Mouse (Mus musculus) stomach, postnatal 0 days (tissue): ENCODE data around the gene Tmbim6. TPM values are rescaled to one million over a fixed set of nuclear protein-coding genes. Genes with fewer than 3 reads are reported as not detected.
"Not testable (repeated sequence)": the region's sequence is repeated elsewhere in the genome, so short reads cannot be mapped to it uniquely, and the experiment has no call there.

ENCODE experiments used
- ATAC-seq: fragments of 200-750 bp; cut with Nextera tagmentation; 2 replicates; pipeline ENCODE4 v1.8.0; 2017; ENCODE audit not compliant: low FRiP score, low TSS enrichment
- DNase-seq: peaks from one replicate; pipeline ENCODE4 v3.0.0-alpha.2; 2016; ENCODE audit warnings: low spot score
- H3K27ac ChIP-seq: fragments of 300-500 bp; sonication (generic); replicated peaks from 2 replicates; pipeline ENCODE4 v1.5.1; 2014; ENCODE audit warnings: mild to moderate bottlenecking, control low read depth
- H3K27me3 ChIP-seq: fragments of 300-500 bp; sonication (generic); 2 replicates; pipeline ENCODE4 v1.6.1; 2014; ENCODE audit warnings: low read length; ENCODE audit not compliant: control insufficient read depth, insufficient read depth
- H3K36me3 ChIP-seq: fragments of 300-500 bp; sonication (generic); 2 replicates; pipeline ENCODE4 v1.6.1; 2014; ENCODE audit warnings: low read length, mixed read lengths; ENCODE audit not compliant: control insufficient read depth, insufficient read depth
- H3K4me1 ChIP-seq: fragments of 300-500 bp; sonication (generic); replicated peaks from 2 replicates; pipeline ENCODE4 v1.6.1; 2014; ENCODE audit warnings: antibody characterized with exemption; ENCODE audit not compliant: control insufficient read depth, insufficient read depth
- H3K4me2 ChIP-seq: fragments of 300-500 bp; sonication (generic); replicated peaks from 2 replicates; pipeline ENCODE4 v1.6.1; 2014; ENCODE audit warnings: low read depth, mild to moderate bottlenecking, control low read depth, moderate library complexity
- H3K4me3 ChIP-seq: fragments of 300-500 bp; sonication (generic); 2 replicates; pipeline ENCODE4 v1.5.1; 2014; ENCODE audit warnings: low read depth, low read length, control low read depth
- H3K9ac ChIP-seq: fragments of 300-500 bp; sonication (generic); 2 replicates; pipeline ENCODE4 v1.6.1; 2014; ENCODE audit warnings: mild to moderate bottlenecking, low read length, control low read depth, mixed read lengths
- H3K9me3 ChIP-seq: fragments of 300-500 bp; sonication (generic); 2 replicates; pipeline ENCODE4 v1.6.1; 2016; ENCODE audit warnings: low read length; ENCODE audit not compliant: control insufficient read depth
- CTCF ChIP-seq: IDR thresholded peaks from 2 replicates; pipeline ENCODE4 v1.5.1; 2016; ENCODE audit warnings: antibody characterized with exemption, low read depth, mild to moderate bottlenecking, moderate library complexity
- EP300 ChIP-seq: optimal IDR thresholded peaks from 2 replicates; pipeline ENCODE3; 2016; ENCODE audit warnings: antibody characterized with exemption
- WGBS: fragments of 180-500 bp; shearing (Covaris S2); extraction: QIAGEN DNeasy Blood & Tissue Kit; methylation state at CpG from one replicate; pipeline ENCODE4 v1.1.7; 2014; 5-methylcytosine and 5-hydroxymethylcytosine counted together
- polyA plus RNA-seq: library from polyadenylated mRNA; unstranded; fragments of >200 nt; fragmentation: Nextera tagmentation; extraction: Ambion mirVana; gene quantifications from 2 replicates; pipeline ENCODE4 v1.2.1, GENCODE M21; 2015

Gene Tmbim6
- polyA plus RNA-seq, 1 experiment from 2014 or later, result 469 TPM

DNA sequence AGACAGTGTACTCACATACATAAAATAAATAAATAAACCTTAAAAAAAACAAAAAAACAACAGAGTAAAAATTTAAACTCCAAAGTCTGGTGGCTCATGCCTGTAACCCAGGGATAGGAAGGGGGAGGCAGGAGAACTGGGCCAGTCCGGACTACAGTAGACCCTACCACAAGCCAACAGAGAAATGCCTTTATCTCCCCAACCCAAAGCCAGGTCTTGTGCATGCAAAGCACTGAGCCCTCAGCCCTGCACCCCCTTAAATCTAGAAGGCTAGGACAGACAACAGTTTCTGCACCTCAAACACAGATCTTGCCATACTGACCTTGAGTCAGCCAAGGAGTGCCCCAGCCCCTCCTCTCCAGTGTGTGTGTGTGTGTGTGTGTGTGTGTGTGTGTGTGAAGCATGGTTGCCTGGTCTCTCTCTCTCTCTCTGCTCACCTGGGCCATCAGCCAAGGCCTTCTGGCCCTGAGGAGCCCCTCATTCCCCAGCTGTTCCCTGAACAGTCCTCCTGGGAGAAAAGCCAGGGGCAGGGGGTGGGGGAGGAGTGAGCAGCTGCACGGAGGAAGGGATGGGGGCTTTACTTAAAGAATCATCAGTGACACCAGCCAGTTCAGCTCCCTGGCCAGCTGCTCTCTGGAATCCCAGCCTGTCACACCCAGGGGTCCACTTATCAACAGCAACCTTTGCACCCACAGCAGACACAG lies 47.6 kb downstream of the Tmbim6 start:
- peak; percentile 84 for ATAC-seq
- H3K4me2 ChIP-seq, result peak overlapping the region; percentile 17; the same call in 1 of the 2 replicates

DNA sequence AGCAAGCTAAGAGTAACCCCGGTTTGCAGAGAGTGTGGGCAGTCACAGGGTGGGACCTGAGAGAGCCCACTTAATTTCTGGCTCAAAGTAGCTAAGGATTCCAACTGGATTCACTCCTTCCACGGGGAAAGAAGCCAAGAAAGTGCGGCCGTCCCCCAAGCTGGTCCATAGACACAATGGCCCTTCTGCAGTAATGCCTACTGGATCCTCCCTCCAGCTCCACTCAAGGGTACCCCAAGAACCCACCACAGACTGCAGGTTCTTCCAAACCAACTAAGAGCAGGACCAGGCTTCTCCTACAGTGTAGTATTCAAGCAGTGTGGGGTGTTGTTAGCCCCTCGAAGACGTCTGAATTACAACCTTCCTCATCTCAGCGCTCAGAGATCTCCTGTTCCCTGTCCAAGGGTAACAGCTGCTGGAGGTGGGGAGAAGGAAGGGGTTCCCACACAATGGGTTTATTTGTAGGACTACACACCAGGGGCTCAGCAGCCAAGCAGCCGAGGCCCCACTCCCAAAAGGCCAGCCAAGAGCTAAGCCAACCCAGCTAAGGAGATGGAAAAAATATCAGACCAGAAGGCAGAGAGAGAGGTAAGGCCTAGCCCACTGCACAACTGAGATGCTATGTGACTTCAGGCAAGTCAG lies 48.3 kb downstream of the Tmbim6 start:
- Histone ChIP-seq H3K4me1 (peaks cover 3% of the 10 kb centered on the region), H3K36me3 (no peaks in the 10 kb centered on the region), H3K27me3 (no peaks in the 10 kb centered on the region), H3K27ac (peak overlapping the region; percentile 67), H3K9ac (no peak overlapping the region), H3K4me3 (no peak overlapping the region), H3K9me3 (no peaks in the 10 kb centered on the region), H3K4me2 (no peak overlapping the region; the same call in 1 of the 2 replicates)
- WGBS, result 23% methylated on average over 8 of the region's 8 CpGs
- ATAC-seq (no peak), DNase-seq (no peak)
- TF ChIP-seq CTCF, result no peak
- TF ChIP-seq EP300, result no peak

More for the DNA sequence above, 47.6 kb downstream of the Tmbim6 start:
- peak; percentile 73 for DNase-seq
- no peaks in the 10 kb centered on the region for H3K9me3 ChIP-seq
- peaks cover 3% of the 10 kb centered on the region for H3K4me1 ChIP-seq
- H3K9ac ChIP-seq, result no peak overlapping the region
- peak overlapping the region; percentile 67 for H3K27ac ChIP-seq
- 36% methylated on average over 2 of the region's 2 CpGs for WGBS
- no peaks in the 10 kb centered on the region for H3K36me3 ChIP-seq
- no peaks in the 10 kb centered on the region for H3K27me3 ChIP-seq
- no peak for TF ChIP-seq CTCF
- TF ChIP-seq EP300, result no peak
- no peak overlapping the region for H3K4me3 ChIP-seq

DNA sequence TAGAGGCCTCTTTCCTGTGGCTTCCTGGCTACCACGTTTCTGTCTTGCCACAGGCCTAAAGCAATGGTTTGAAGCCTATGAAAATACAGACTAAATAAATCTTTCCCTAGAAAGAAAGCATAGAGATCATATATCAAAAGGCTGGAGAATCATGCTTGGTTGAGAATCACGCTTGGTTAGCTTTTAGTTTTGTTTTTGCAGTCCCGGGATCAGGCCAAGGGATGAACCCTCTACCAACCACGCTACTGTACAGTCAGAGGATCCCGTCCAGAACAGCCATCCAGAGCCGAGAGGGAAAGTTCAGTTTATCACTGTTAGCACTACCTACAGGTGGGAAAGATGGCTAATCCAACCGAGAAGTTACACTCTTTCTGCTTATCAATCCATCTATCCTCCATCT lies 49.7 kb downstream of the Tmbim6 start:
- no peak overlapping the region for H3K4me3 ChIP-seq
- TF ChIP-seq CTCF (no peak), EP300 (no peak)
- no peak for DNase-seq
- WGBS, result 67% methylated on average over 7 of the region's 7 CpGs
- H3K36me3 ChIP-seq, result no peaks in the 10 kb centered on the region
- H3K27me3 ChIP-seq, result no peaks in the 10 kb centered on the region
- no peak for ATAC-seq
- H3K9ac ChIP-seq, result no peak overlapping the region
- no peak overlapping the region for H3K4me2 ChIP-seq
- H3K9me3 ChIP-seq, result no peaks in the 10 kb centered on the region
- peaks cover 3% of the 10 kb centered on the region for H3K4me1 ChIP-seq
- H3K27ac ChIP-seq, result no peak overlapping the region

DNA sequence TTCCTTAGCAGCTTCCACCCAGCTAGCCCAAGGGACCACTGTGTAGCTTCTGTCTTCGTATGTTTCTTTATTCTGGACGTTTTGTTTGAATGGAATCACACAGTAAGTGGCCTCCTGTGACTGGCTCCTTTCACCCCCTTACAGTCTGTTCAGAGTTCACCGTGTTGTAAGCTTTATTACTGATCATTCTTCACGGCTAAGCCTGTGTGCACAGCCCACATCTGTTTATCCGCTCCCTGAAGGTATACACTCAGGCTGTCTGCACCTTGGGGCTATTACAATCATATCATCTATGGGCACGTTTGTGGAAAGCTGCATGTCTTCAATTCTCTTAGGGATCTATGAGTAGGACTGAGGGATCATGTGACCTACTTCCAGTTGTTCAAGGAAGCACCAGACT lies 52.9 kb downstream of the Tmbim6 start:
- WGBS, result 46% methylated on average over 6 of the region's 6 CpGs
- Histone ChIP-seq H3K9me3 (no peaks in the 10 kb centered on the region), H3K4me2 (no peak overlapping the region), H3K4me3 (no peak overlapping the region), H3K27ac (0 out of 2 replicates have a peak overlapping the region, but pooled peaks have one; percentile 8), H3K36me3 (no peaks in the 10 kb centered on the region), H3K9ac (no peak overlapping the region), H3K27me3 (no peaks in the 10 kb centered on the region), H3K4me1 (no peaks in the 10 kb centered on the region; the same call in none of the 2 replicates)
- TF ChIP-seq CTCF (no peak), EP300 (no peak)
- DNase-seq (no peak), ATAC-seq (no peak)

DNA sequence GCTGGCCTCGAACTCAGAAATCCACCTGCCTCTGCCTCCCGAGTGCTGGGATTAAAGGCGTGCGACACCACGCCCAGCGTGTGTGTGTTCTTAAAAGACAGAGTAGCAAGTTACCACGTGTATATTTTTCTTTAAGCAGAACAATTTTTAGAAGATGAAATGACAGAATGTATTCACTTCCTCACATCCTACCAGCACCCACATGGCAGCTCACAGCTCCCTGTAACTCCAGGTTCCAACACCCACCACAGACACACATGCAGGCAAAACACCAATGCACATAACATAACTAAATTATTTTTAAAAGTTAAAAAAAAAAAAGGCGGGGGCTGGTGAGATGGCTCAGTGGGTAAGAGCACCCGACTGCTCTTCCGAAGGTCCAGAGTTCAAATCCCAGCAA lies 53.5 kb downstream of the Tmbim6 start:
- H3K27ac ChIP-seq, H3K9me3 ChIP-seq, H3K4me2 ChIP-seq, H3K4me3 ChIP-seq, H3K36me3 ChIP-seq, H3K27me3 ChIP-seq, ATAC-seq, DNase-seq, H3K9ac ChIP-seq, H3K4me1 ChIP-seq: not testable (repeated sequence)
- 88% methylated on average over 10 of the region's 10 CpGs for WGBS

DNA sequence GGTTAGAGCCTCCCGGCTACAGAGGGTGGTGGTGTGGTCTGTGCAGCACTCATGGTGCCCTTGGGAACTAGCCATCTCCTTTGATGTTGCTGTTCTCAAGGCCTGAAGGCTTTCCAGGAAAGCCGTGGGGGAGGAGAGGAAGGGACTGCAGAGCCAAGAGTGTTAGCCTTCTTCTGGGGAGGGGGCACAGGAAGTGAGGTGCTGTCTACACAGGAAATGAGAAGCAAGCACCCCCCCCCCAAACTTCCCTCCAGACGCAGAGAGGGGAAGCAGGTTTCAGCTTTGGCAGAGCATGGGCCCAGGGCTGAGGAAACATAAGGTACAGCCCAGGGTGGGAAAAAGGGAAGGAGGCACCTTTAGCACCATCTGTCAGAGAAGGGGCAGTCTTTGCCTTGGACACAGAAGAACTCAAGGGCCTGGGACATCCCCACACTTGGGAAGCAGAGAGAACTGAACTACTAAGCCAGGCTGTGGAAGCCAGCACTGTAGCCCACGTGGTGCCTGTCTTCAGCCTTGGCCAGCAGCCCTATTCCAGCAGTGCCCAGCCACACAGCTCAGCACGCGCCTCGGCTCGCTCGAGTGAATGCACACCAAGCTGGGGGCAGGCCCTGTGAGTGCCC lies 56.6 kb downstream of the Tmbim6 start:
- 47% methylated on average over 9 of the region's 9 CpGs for WGBS
- DNase-seq, result no peak
- Histone ChIP-seq H3K4me3 (no peak overlapping the region), H3K9me3 (no peaks in the 10 kb centered on the region), H3K4me2 (no peak overlapping the region), H3K36me3 (no peaks in the 10 kb centered on the region), H3K27ac (0 out of 2 replicates have a peak overlapping the region, but pooled peaks have one; percentile 9), H3K9ac (no peak overlapping the region), H3K4me1 (no peaks in the 10 kb centered on the region; the same call in 1 of the 2 replicates), H3K27me3 (no peaks in the 10 kb centered on the region)
- peak; percentile 60 for ATAC-seq
- TF ChIP-seq EP300, result no peak
